Mouse (Mus musculus) embryonic stem cell, embryonic (primary cell): ENCODE data around the gene St3gal4.

ENCODE experiments used
- CTCF ChIA-PET, 4 experiments: fragments of 300-600 bp in 2 of 4; fragments of 350-600 bp in 2 of 4; sonication (Branson Sonifier 250); formaldehyde crosslinking; loops; one replicate each; lab custom pipeline; 2022; ENCODE audit warnings: inconsistent platforms in 2 of 4; lab: Charles Lee
- POLR2A ChIA-PET, 4 experiments: fragments of 300-600 bp in 2 of 4; fragments of 350-600 bp in 2 of 4; sonication (Branson Sonifier 250); formaldehyde crosslinking; loops; one replicate each; lab custom pipeline; 2022; ENCODE audit warnings: antibody characterized with exemption in 4 of 4, inconsistent platforms in 1 of 4; lab: Charles Lee

St3gal4 gene

GRCm38 (mm10) chr9:35019372-35019771 lies 99.7 kb downstream of the St3gal4 start:
- CTCF ChIA-PET: interaction anchor here (0.6 to 3.0 kb wide), 14 partner anchors 8 to 1872 kb away, joined by 3 to 12 read pairs (median 4); no protein-coding TSS in a partner anchor
- POLR2A ChIA-PET: interaction anchor here in 1 of 4 experiments (0.9 kb wide), 1 partner anchor 48 kb away, joined by 3 read pairs; no protein-coding TSS in a partner anchor

GRCm38 (mm10) chr9:35018056-35018455 lies 101.0 kb downstream of the St3gal4 start:
- ChIA-PET CTCF (interaction anchor here (0.6 to 3.0 kb wide), 12 partner anchors 34 to 517 kb away, joined by 3 to 12 read pairs (median 4); no protein-coding TSS in a partner anchor), POLR2A (interaction anchor here in 1 of 4 experiments (0.6 to 1.5 kb wide), 4 partner anchors 15 to 157 kb away, joined by 3 to 4 read pairs (median 3); no protein-coding TSS in a partner anchor)

- ChIA-PET POLR2A (interaction anchor here in 2 of 4 experiments (0.6 to 1.5 kb wide), 6 partner anchors 16 to 156 kb away, joined by 3 to 4 read pairs (median 3); no protein-coding TSS in a partner anchor), CTCF (interaction anchor here (0.6 to 3.0 kb wide), 14 partner anchors 33 to 532 kb away, joined by 3 to 12 read pairs (median 4); partner anchors contain the start of gene Kirrel3 (in 1 of the 4))
Observed at GRCm38 (mm10) chr9:35017563-35017962, 101.5 kb downstream of the St3gal4 start.

GRCm38 (mm10) chr9:35016762-35017161 lies 102.3 kb downstream of the St3gal4 start:
- POLR2A ChIA-PET: interaction anchor here in 3 of 4 experiments (0.6 to 1.5 kb wide), 5 partner anchors 16 to 156 kb away, joined by 3 to 4 read pairs (median 3); no protein-coding TSS in a partner anchor
- CTCF ChIA-PET: interaction anchor here in 3 of 4 experiments (0.6 to 2.0 kb wide), 10 partner anchors 22 to 610 kb away, joined by 3 to 18 read pairs (median 3); partner anchors contain the start of gene Kirrel3 (in 1 of the 3)

GRCm38 (mm10) chr9:35007697-35008341 lies 111.2 kb downstream of the St3gal4 start:
- POLR2A ChIA-PET: no interaction called here
- CTCF ChIA-PET: interaction anchor here in 3 of 4 experiments (1.0 to 1.3 kb wide), 5 partner anchors 13 to 60 kb away, joined by 3 to 7 read pairs (median 3); no protein-coding TSS in a partner anchor

- ChIA-PET CTCF (interaction anchor here in 2 of 4 experiments (0.6 to 0.7 kb wide), 2 partner anchors 16 to 52 kb away, joined by 4 read pairs; no protein-coding TSS in a partner anchor), POLR2A (no interaction called here)
Observed at GRCm38 (mm10) chr9:35004113-35004512, 115.0 kb downstream of the St3gal4 start.

GRCm38 (mm10) chr9:34997880-34998865 lies 120.9 kb downstream of the St3gal4 start:
- ChIA-PET POLR2A (interaction anchor here in 2 of 4 experiments (0.5 to 1.2 kb wide), 8 partner anchors 11 to 664 kb away, joined by 3 to 6 read pairs (median 3); no protein-coding TSS in a partner anchor), CTCF (interaction anchor here in 3 of 4 experiments (0.6 to 1.1 kb wide), 4 partner anchors 16 to 433 kb away, joined by 3 to 4 read pairs (median 4); no protein-coding TSS in a partner anchor)
